Mouse (Mus musculus): ENCODE data around the gene Cdc37.

DNA sequence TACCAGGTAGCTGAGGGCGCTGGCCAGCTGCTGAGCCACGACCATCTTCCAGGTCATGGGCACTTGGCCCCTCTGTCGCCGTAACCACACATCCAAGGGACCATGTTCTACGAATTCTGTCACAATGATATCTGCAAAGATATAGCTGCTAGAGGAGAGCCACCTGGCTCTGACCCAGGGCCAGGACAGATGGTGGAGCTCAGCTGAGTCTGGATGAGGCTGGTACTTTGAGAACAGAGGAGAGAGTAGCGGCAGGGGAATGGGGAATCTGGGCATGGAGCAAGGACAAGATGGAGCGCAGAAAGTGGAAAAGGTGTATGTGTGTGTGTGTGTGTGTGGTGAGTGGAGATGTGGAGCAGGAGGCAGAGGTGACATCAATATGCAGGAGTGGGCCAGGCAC lies 35.6 kb downstream of the Cdc37 start:
- TF ChIP-seq POLR2A (IDR thresholded peaks at IDR 0.05; ENCODE audit: borderline replicate concordance, extremely low read depth, low read depth, low read length) (no peak), CTCF (IDR thresholded peaks at IDR 0.05; ENCODE audit: insufficient read depth, low read length) (no peak)

Measured in lung, adult 2 months (tissue).